In genomic region chr2:112360781-112361169, GRCm38 (mm10) we compare ENCODE assay signal across 22 mouse cellular contexts. TPM values are rescaled to one million over a fixed set of nuclear protein-coding genes. Genes with fewer than 3 reads are reported as not detected.
A peak's percentile ranks its signal among the peaks of the same experiment; 100 is the strongest.
DNase-seq lines count a peak whose midpoint lies in the region; ATAC-seq and TF ChIP-seq lines count a peak whose summit lies in the region.
"Had no signal": no experiment of that assay in that cellular context is flagged by ENCODE, and none has a peak within 500 bp of the region (broad histone marks: within the 10 kb centered on the region; RNA-seq: fewer than 3 reads in every experiment).

No protein-coding gene starts in this region.

- peak; percentile 77; the same call in 1 of the 2 replicates for ATAC-seq in kidney, embryonic 14.5 days (ENCODE audit: low FRiP score, low TSS enrichment)
- peak; percentile 78 for ATAC-seq in kidney, embryonic 16.5 days (ENCODE audit: low FRiP score, low TSS enrichment)
- no peak for ATAC-seq in lung, postnatal 0 days
- ATAC-seq: forebrain, embryonic 14.5 days had no signal

- 0 out of 2 replicates have a peak overlapping the region, but pooled peaks have one; percentile 12 for H3K27ac ChIP-seq in kidney, embryonic 14.5 days (ENCODE audit: low read depth, low read length)
- H3K27ac ChIP-seq in kidney, embryonic 16.5 days (ENCODE audit: low read length): no peak overlapping the region
- H3K27ac ChIP-seq in lung, postnatal 0 days (ENCODE audit: low read length): peak overlapping the region; percentile 66; the same call in 1 of the 2 replicates
- H3K27ac ChIP-seq: embryonic facial prominence, embryonic 13.5 days; embryonic facial prominence, embryonic 15.5 days; forebrain, embryonic 10.5 days; forebrain, embryonic 12.5 days had no signal

- 45% methylated on average over 2 of the region's 2 CpGs for WGBS in kidney, embryonic 14.5 days
- WGBS in kidney, embryonic 16.5 days: 38% methylated on average over 2 of the region's 2 CpGs
- WGBS in lung, postnatal 0 days: 87% methylated on average over 2 of the region's 2 CpGs
- WGBS in lung, adult 2 months: 80% methylated on average over 2 of the region's 2 CpGs

- TF ChIP-seq POLR2A in lung, adult 2 months (IDR thresholded peaks at IDR 0.05; ENCODE audit: borderline replicate concordance, extremely low read depth, low read depth, low read length): no peak

- H3K4me1 ChIP-seq in kidney, embryonic 14.5 days (ENCODE audit: control insufficient read depth, insufficient read depth, low read length): no peaks in the 10 kb centered on the region
- 0 out of 2 replicates have a peak, but pooled peaks cover 8% of the 10 kb centered on the region for H3K4me1 ChIP-seq in kidney, embryonic 16.5 days (ENCODE audit: insufficient read depth, low read length)
- no peaks in the 10 kb centered on the region; the same call in 1 of the 2 replicates for H3K4me1 ChIP-seq in lung, postnatal 0 days (ENCODE audit: insufficient read depth, low read depth, low read length)
- H3K4me1 ChIP-seq in lung, adult 2 months (ENCODE audit: control insufficient read depth, insufficient read depth, low read length): no peaks in the 10 kb centered on the region
- H3K4me1 ChIP-seq: embryonic facial prominence, embryonic 13.5 days; embryonic facial prominence, embryonic 15.5 days; forebrain, embryonic 10.5 days; forebrain, embryonic 12.5 days had no signal

- no peak overlapping the region for H3K4me2 ChIP-seq in kidney, embryonic 14.5 days (replicated peaks; ENCODE audit: low read depth, low read length)
- no peak overlapping the region for H3K4me2 ChIP-seq in kidney, embryonic 16.5 days (replicated peaks; ENCODE audit: low read depth, low read length)
- no peak overlapping the region for H3K4me2 ChIP-seq in lung, postnatal 0 days (replicated peaks; ENCODE audit: low read depth, low read length)
- H3K4me2 ChIP-seq: embryonic facial prominence, embryonic 13.5 days; embryonic facial prominence, embryonic 15.5 days; forebrain, embryonic 12.5 days had no signal

- H3K9ac ChIP-seq in kidney, embryonic 14.5 days (ENCODE audit: low read depth, low read length): no peak overlapping the region
- H3K9ac ChIP-seq in kidney, embryonic 16.5 days (replicated peaks; ENCODE audit: low read length): no peak overlapping the region
- H3K9ac ChIP-seq in lung, postnatal 0 days (replicated peaks; ENCODE audit: low read depth): no peak overlapping the region
- H3K9ac ChIP-seq: embryonic facial prominence, embryonic 13.5 days; embryonic facial prominence, embryonic 15.5 days; forebrain, embryonic 12.5 days had no signal

- H3K9me3 ChIP-seq in kidney, embryonic 14.5 days (ENCODE audit: control insufficient read depth, low read length): no peaks in the 10 kb centered on the region
- no peaks in the 10 kb centered on the region for H3K9me3 ChIP-seq in kidney, embryonic 16.5 days (ENCODE audit: low read length)
- H3K9me3 ChIP-seq in lung, postnatal 0 days (ENCODE audit: low read length): no peaks in the 10 kb centered on the region
- H3K9me3 ChIP-seq: embryonic facial prominence, embryonic 13.5 days; embryonic facial prominence, embryonic 15.5 days; forebrain, embryonic 10.5 days; forebrain, embryonic 12.5 days had no signal

- DNase-seq in kidney, adult 8-10 months: no peak
- DNase-seq in kidney, postnatal 14 days: no peak
- DNase-seq in lung, postnatal 0 days (ENCODE audit: low spot score): no peak
- DNase-seq in lung, adult 2 months: no peak
- DNase-seq: adrenal gland, adult 2 months; adrenal gland, postnatal 10 days; adrenal gland, postnatal 25 days; cerebellum, adult 11 months; cerebellum, adult 18-20 months; cerebellum, adult 8-10 months; cerebellum, adult 9-11 months; cerebellum, postnatal 14 days; cerebellum, postnatal 36 days; embryo, embryonic 11 days had no signal

- peaks cover 63% of the 10 kb centered on the region for H3K36me3 ChIP-seq in kidney, embryonic 14.5 days (ENCODE audit: control insufficient read depth, insufficient read depth, low read length)
- peaks cover 55% of the 10 kb centered on the region for H3K36me3 ChIP-seq in kidney, embryonic 16.5 days (ENCODE audit: insufficient read depth, low read length)
- H3K36me3 ChIP-seq in lung, postnatal 0 days (ENCODE audit: insufficient read depth, low read length): peaks cover 31% of the 10 kb centered on the region

- no peak overlapping the region for H3K4me3 ChIP-seq in kidney, embryonic 14.5 days (ENCODE audit: low read length)
- no peak overlapping the region for H3K4me3 ChIP-seq in kidney, embryonic 16.5 days (ENCODE audit: low read length)
- H3K4me3 ChIP-seq in lung, postnatal 0 days (ENCODE audit: low read depth, low read length): no peak overlapping the region
- H3K4me3 ChIP-seq in lung, adult 2 months (replicated peaks; ENCODE audit: extremely low read depth, low read depth, low read length): no peak overlapping the region
- H3K4me3 ChIP-seq: embryonic facial prominence, embryonic 13.5 days; embryonic facial prominence, embryonic 15.5 days; erythroblast, embryonic 14.5 days; forebrain, embryonic 10.5 days; forebrain, embryonic 12.5 days had no signal

- no peak for TF ChIP-seq EP300 in lung, postnatal 0 days (IDR thresholded peaks at IDR 0.05)

- H3K27me3 ChIP-seq in kidney, embryonic 14.5 days (ENCODE audit: control insufficient read depth, insufficient read depth, low read length): no peaks in the 10 kb centered on the region
- no peaks in the 10 kb centered on the region for H3K27me3 ChIP-seq in kidney, embryonic 16.5 days (ENCODE audit: insufficient read depth, low read length)
- H3K27me3 ChIP-seq in lung, postnatal 0 days (replicated peaks; ENCODE audit: insufficient read depth, low read length): no peaks in the 10 kb centered on the region
- H3K27me3 ChIP-seq: embryonic facial prominence, embryonic 13.5 days; embryonic facial prominence, embryonic 15.5 days; forebrain, embryonic 12.5 days had no signal

- TF ChIP-seq CTCF in lung, postnatal 0 days (IDR thresholded peaks at IDR 0.05): no peak
- TF ChIP-seq CTCF in lung, adult 2 months (IDR thresholded peaks at IDR 0.05; ENCODE audit: insufficient read depth, low read length): no peak

RNA-seq across cellular contexts. Expression of gene Emc4, which starts 7.1 kb away (rescaled TPM):
- polyA plus RNA-seq in kidney, embryonic 14.5 days (2014; fragmentation: Nextera tagmentation; extraction: Ambion mirVana): 123 and 132 TPM in 2 replicates
- 129 and 139 TPM in 2 replicates for polyA plus RNA-seq in kidney, embryonic 16.5 days (2015; fragmentation: Nextera tagmentation; extraction: Ambion mirVana)
- polyA plus RNA-seq in lung, postnatal 0 days (2015; fragmentation: Nextera tagmentation; extraction: Ambion mirVana): 120 and 138 TPM in 2 replicates
- polyA plus RNA-seq in lung, adult 2 months (2012; rRNA removed): 76.8 and 95.5 TPM in 2 replicates

RNA-seq across cellular contexts. Expression of gene Katnbl1, which starts 18.2 kb away (rescaled TPM):
- 37.4 and 46.5 TPM in 2 replicates for polyA plus RNA-seq in kidney, embryonic 14.5 days (2014; fragmentation: Nextera tagmentation; extraction: Ambion mirVana)
- polyA plus RNA-seq in kidney, embryonic 16.5 days (2015; fragmentation: Nextera tagmentation; extraction: Ambion mirVana): 37.0 and 42.6 TPM in 2 replicates
- polyA plus RNA-seq in lung, postnatal 0 days (2015; fragmentation: Nextera tagmentation; extraction: Ambion mirVana): 22.3 and 24.4 TPM in 2 replicates
- polyA plus RNA-seq in lung, adult 2 months (2012; rRNA removed): 1.2 and 2.3 TPM in 2 replicates
